Mouse (Mus musculus) spleen, adult 18-20 months (tissue): ENCODE results near the gene Amotl2.

ENCODE experiments used
- DNase-seq, 2 experiments: peaks; one replicate each; pipeline ENCODE4 v3.0.0; 2022; ENCODE audit warnings: mixed read lengths in 2 of 2

Gene Amotl2

GRCm38 (mm10) chr9:102716481-102717163, at the start of gene Amotl2:
Gene Amotl2 (plus strand): TSS chr9:102716672.
- DNase-seq, result no peak

GRCm38 (mm10) chr9:102668115-102668514, 48.4 kb upstream of the Amotl2 start:
- DNase-seq, result no peak

- DNase-seq, result no peak
These were observed 47.6 kb upstream of the Amotl2 start for GRCm38 (mm10) chr9:102668906-102669305.

GRCm38 (mm10) chr9:102673381-102673780, 43.1 kb upstream of the Amotl2 start:
- no peak for DNase-seq

- no peak for DNase-seq
These were observed 40.5 kb upstream of the Amotl2 start for GRCm38 (mm10) chr9:102675922-102676321.

- no peak for DNase-seq
These were observed 35.0 kb upstream of the Amotl2 start for GRCm38 (mm10) chr9:102681470-102681869.

- no peak for DNase-seq
These were observed 28.5 kb upstream of the Amotl2 start for GRCm38 (mm10) chr9:102687943-102688342.

- no peak for DNase-seq
These were observed 27.0 kb upstream of the Amotl2 start for GRCm38 (mm10) chr9:102689406-102689939.

GRCm38 (mm10) chr9:102689940-102690642, 26.4 kb upstream of the Amotl2 start:
- DNase-seq, result no peak

GRCm38 (mm10) chr9:102690891-102691290, 25.6 kb upstream of the Amotl2 start:
- no peak for DNase-seq

GRCm38 (mm10) chr9:102692564-102693475, 23.7 kb upstream of the Amotl2 start:
- DNase-seq, result no peak

GRCm38 (mm10) chr9:102701042-102701441, 15.4 kb upstream of the Amotl2 start:
- DNase-seq, result no peak

GRCm38 (mm10) chr9:102709504-102710135, 6.9 kb upstream of the Amotl2 start:
- no peak for DNase-seq

- no peak for DNase-seq
These were observed 6.0 kb upstream of the Amotl2 start for GRCm38 (mm10) chr9:102710520-102710919.

GRCm38 (mm10) chr9:102713797-102714196, 2.7 kb upstream of the Amotl2 start:
- peak in 1 of 2 experiments; percentile 20 for DNase-seq

GRCm38 (mm10) chr9:102714893-102715505, 1.5 kb upstream of the Amotl2 start:
- no peak for DNase-seq

GRCm38 (mm10) chr9:102715506-102715900, 969 bp upstream of the Amotl2 start:
- DNase-seq, result no peak

- DNase-seq, result peak; percentile 37 to 39
These were observed 853 bp downstream of the Amotl2 start for GRCm38 (mm10) chr9:102717164-102717885.

GRCm38 (mm10) chr9:102717886-102718643, 1.6 kb downstream of the Amotl2 start:
- peak in 1 of 2 experiments; percentile 13 for DNase-seq

GRCm38 (mm10) chr9:102718676-102719075, 2.2 kb downstream of the Amotl2 start:
- DNase-seq, result no peak
